Mouse (Mus musculus): Measurements from ENCODE around the gene Lrrc32.

The Lrrc32 gene

DNA sequence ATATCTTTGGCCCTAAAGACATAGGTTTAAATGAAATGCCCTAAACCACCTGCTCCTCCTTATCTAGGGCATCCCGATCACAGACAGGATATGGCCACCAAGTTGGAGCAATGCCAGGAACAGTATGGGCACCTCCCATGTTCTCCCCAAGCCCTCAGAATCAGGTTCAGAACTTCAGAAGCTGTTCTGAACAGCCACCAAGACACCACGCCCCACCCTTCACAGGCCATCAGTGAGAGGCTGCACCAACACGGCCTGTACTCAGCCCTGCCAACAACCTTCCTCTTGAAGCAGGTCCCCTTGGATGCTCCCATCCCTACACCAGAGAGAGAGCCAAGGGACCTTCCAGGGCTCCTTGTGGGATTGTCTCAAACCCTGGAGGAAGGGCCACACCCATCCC is 55.5 kb downstream of the Lrrc32 start:
- no peak for DNase-seq (ENCODE audit: low spot score in 2 of 2)

DNA sequence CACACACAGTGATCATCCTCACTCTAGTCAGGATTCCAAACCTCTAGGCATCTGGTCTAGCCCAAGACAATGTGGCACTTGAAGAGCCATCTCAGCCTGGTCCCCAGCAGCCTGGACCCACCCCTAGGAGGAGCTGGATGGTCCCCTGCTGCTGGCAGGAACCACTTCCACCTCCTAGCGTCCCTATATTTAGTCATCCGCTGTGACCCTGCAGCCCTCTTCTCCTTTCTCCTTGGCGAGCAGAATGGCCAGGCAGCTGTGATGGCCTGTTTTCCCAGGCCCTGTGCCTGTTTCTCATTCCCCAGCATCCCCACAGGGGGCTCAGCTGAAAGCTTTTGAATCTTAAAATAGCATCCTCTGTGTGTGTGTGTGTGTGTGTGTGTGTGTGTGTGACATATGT is 59.8 kb downstream of the Lrrc32 start:
- DNase-seq (ENCODE audit: low spot score in 2 of 2): no peak

DNA sequence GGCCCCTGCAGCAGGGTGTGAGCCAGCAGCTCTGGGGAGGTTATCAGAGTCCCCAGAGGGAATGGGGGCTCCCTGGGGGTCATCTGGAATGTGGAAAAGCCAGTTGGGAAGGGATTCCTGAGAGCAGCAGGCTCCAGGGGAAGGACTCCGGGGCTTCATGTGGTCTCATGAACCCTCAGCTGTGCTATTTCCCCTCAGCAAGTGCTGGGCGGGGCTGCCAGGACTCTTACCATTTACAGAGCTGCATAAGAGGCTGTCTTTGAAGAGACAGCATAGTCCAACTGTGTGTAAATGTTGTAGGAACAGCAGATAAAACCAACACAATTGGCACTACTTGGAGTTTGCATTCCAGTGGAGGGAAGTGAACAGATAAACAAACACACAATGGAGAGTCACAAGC is 61.5 kb downstream of the Lrrc32 start:
- DNase-seq (ENCODE audit: low spot score in 2 of 2): no peak

DNA sequence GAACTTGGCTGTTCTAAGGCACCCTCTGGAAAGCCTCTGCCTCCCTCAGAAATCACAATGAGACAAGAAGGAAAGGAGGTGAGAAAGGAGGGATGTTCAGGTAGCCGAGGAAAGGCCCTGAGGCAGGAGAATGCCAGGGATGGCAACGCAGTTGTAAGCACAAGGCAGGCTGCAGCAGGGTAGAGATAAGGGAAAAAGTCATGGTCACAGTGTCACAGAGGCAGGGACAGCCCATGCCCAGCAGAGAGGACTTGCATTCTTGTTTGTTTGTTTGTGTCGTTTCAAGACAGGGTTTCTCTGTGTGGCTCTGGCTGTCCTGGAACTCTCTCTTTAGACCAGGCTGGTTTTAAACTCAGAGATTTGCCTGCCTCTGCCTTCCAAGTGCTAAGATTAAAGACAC is 62.0 kb downstream of the Lrrc32 start:
- no peak for DNase-seq (ENCODE audit: low spot score in 2 of 2)
